Comparison of ENCODE assay signal across 8 mouse cellular contexts in genomic region chr11:97017696-97018582, GRCm38 (mm10). TPM values are rescaled to one million over a fixed set of nuclear protein-coding genes. Genes with fewer than 3 reads are reported as not detected.
DNase-seq lines count a peak whose midpoint lies in the region; ATAC-seq and TF ChIP-seq lines count a peak whose summit lies in the region.

No protein-coding gene starts in this region.

- H3K4me1 ChIP-seq in kidney, embryonic 16.5 days (ENCODE audit: insufficient read depth, low read length) = peaks cover 41% of the 10 kb centered on the region
- no peaks in the 10 kb centered on the region for H3K4me1 ChIP-seq in hindbrain, postnatal 0 days (ENCODE audit: insufficient read depth, low read length)
- peaks cover 6% of the 10 kb centered on the region; the same call in 1 of the 2 replicates for H3K4me1 ChIP-seq in midbrain, postnatal 0 days (ENCODE audit: insufficient read depth, low read length)

- DNase-seq in kidney, adult 8-10 months = no peak
- DNase-seq in embryo, embryonic 10.5 days (ENCODE audit: low spot score) = peak; percentile 48
- no peak for DNase-seq in hindbrain, postnatal 0 days (ENCODE audit: low spot score)
- DNase-seq in midbrain, postnatal 0 days (ENCODE audit: low spot score) = no peak
- DNase-seq in right cerebral cortex, adult 2 months (ENCODE audit: low spot score in 2 of 2) = no peak
- DNase-seq in adipocyte (ENCODE audit: low spot score) = no peak

- no peak for TF ChIP-seq CTCF in hindbrain, postnatal 0 days (IDR thresholded peaks at IDR 0.05; ENCODE audit: low read depth)
- no peak for TF ChIP-seq CTCF in midbrain, postnatal 0 days (IDR thresholded peaks at IDR 0.05)

- H3K27ac ChIP-seq in kidney, embryonic 16.5 days (ENCODE audit: low read length) = no peak overlapping the region
- H3K27ac ChIP-seq in hindbrain, postnatal 0 days = no peak overlapping the region
- no peak overlapping the region for H3K27ac ChIP-seq in midbrain, postnatal 0 days (ENCODE audit: low read depth, low read length)

- H3K4me2 ChIP-seq in kidney, embryonic 16.5 days (replicated peaks; ENCODE audit: low read depth, low read length) = peak overlapping the region; percentile 61
- H3K4me2 ChIP-seq in hindbrain, postnatal 0 days (ENCODE audit: low read depth, low read length) = peak overlapping the region; percentile 43
- peak overlapping the region; percentile 44 for H3K4me2 ChIP-seq in midbrain, postnatal 0 days (ENCODE audit: low read depth, low read length, poor library complexity, severe bottlenecking)

- peaks cover 88% of the 10 kb centered on the region for H3K27me3 ChIP-seq in kidney, embryonic 16.5 days (ENCODE audit: insufficient read depth, low read length)
- H3K27me3 ChIP-seq in hindbrain, postnatal 0 days (ENCODE audit: insufficient read depth, low read length) = peaks cover 64% of the 10 kb centered on the region
- H3K27me3 ChIP-seq in midbrain, postnatal 0 days (ENCODE audit: insufficient read depth, low read length) = peaks cover 73% of the 10 kb centered on the region

- peak overlapping the region; percentile 53; the same call in 1 of the 2 replicates for H3K9ac ChIP-seq in kidney, embryonic 16.5 days (replicated peaks; ENCODE audit: low read length)
- no peak overlapping the region for H3K9ac ChIP-seq in hindbrain, postnatal 0 days (replicated peaks; ENCODE audit: low read length)
- H3K9ac ChIP-seq in midbrain, postnatal 0 days (replicated peaks; ENCODE audit: low read length, poor library complexity, severe bottlenecking) = no peak overlapping the region

- no peaks in the 10 kb centered on the region for H3K9me3 ChIP-seq in kidney, embryonic 16.5 days (ENCODE audit: low read length)
- H3K9me3 ChIP-seq in hindbrain, postnatal 0 days (ENCODE audit: low read length) = no peaks in the 10 kb centered on the region
- H3K9me3 ChIP-seq in midbrain, postnatal 0 days (ENCODE audit: low read length) = no peaks in the 10 kb centered on the region

- no peak for ATAC-seq in kidney, embryonic 16.5 days (ENCODE audit: low FRiP score, low TSS enrichment)
- ATAC-seq in hindbrain, postnatal 0 days = no peak
- ATAC-seq in midbrain, postnatal 0 days (ENCODE audit: low FRiP score) = no peak
- ATAC-seq in inflammation-experienced regulatory T-cells, adult 6 months = no peak

- WGBS in kidney, embryonic 16.5 days = 1% methylated on average over 36 of the region's 36 CpGs
- 2% methylated on average over 36 of the region's 36 CpGs for WGBS in hindbrain, postnatal 0 days
- WGBS in midbrain, postnatal 0 days = under 1% methylated on average over 36 of the region's 36 CpGs

- no peaks in the 10 kb centered on the region for H3K36me3 ChIP-seq in kidney, embryonic 16.5 days (ENCODE audit: insufficient read depth, low read length)
- no peaks in the 10 kb centered on the region for H3K36me3 ChIP-seq in hindbrain, postnatal 0 days (ENCODE audit: insufficient read depth, low read length)
- H3K36me3 ChIP-seq in midbrain, postnatal 0 days (ENCODE audit: insufficient read depth, low read length) = no peaks in the 10 kb centered on the region

- peak overlapping the region; percentile 43 for H3K4me3 ChIP-seq in kidney, embryonic 16.5 days (ENCODE audit: low read length)
- peak overlapping the region; percentile 22 for H3K4me3 ChIP-seq in hindbrain, postnatal 0 days (ENCODE audit: low read length)
- H3K4me3 ChIP-seq in midbrain, postnatal 0 days (ENCODE audit: low read depth, low read length) = peak overlapping the region; percentile 32; the same call in 1 of the 2 replicates

RNA-seq across cellular contexts. Expression of gene Sp6, which starts 4.7 kb away (rescaled TPM):
- polyA plus RNA-seq in kidney, embryonic 16.5 days (2015; fragmentation: Nextera tagmentation; extraction: Ambion mirVana) = 1.6 and 2.0 TPM in 2 replicates
- total RNA-seq in hindbrain, postnatal 0 days (2014; rRNA removed) = 0.18 and 0.99 TPM in 2 replicates
- 0.38 and 0.54 TPM in 2 replicates for polyA plus RNA-seq in hindbrain, postnatal 0 days (2015; fragmentation: Nextera tagmentation; extraction: Ambion mirVana)
- total RNA-seq in midbrain, postnatal 0 days (2014; rRNA removed) = 0.33 and 1.1 TPM in 2 replicates
- polyA plus RNA-seq in midbrain, postnatal 0 days (2015; fragmentation: Nextera tagmentation; extraction: Ambion mirVana) = 0.43 and 0.51 TPM in 2 replicates
- 1 to 10 TPM in 1 of 3 experiments, under 1 TPM in 1, not detected in 1; 0.19 to 2.7 TPM for polyA plus RNA-seq in inflammation-experienced regulatory T-cells, adult 6 months (2017; shearing (Covaris generic))

RNA-seq across cellular contexts. Expression of gene Scrn2, which starts 11.8 kb away (rescaled TPM):
- polyA plus RNA-seq in kidney, embryonic 16.5 days (2015; fragmentation: Nextera tagmentation; extraction: Ambion mirVana) = 45.7 and 50.9 TPM in 2 replicates
- total RNA-seq in hindbrain, postnatal 0 days (2014; rRNA removed) = 10.5 and 24.0 TPM in 2 replicates
- polyA plus RNA-seq in hindbrain, postnatal 0 days (2015; fragmentation: Nextera tagmentation; extraction: Ambion mirVana) = 12.4 and 13.8 TPM in 2 replicates
- total RNA-seq in midbrain, postnatal 0 days (2014; rRNA removed) = 19.6 and 22.3 TPM in 2 replicates
- polyA plus RNA-seq in midbrain, postnatal 0 days (2015; fragmentation: Nextera tagmentation; extraction: Ambion mirVana) = 11.1 and 11.9 TPM in 2 replicates
- 1 to 10 TPM; 6.2 to 8.8 (median 6.5) TPM for polyA plus RNA-seq in inflammation-experienced regulatory T-cells, adult 6 months (2017; shearing (Covaris generic))

RNA-seq across cellular contexts. Expression of gene Lrrc46, which starts 23.3 kb away (rescaled TPM):
- 1.3 and 1.5 TPM in 2 replicates for polyA plus RNA-seq in kidney, embryonic 16.5 days (2015; fragmentation: Nextera tagmentation; extraction: Ambion mirVana)
- total RNA-seq in hindbrain, postnatal 0 days (2014; rRNA removed) = 0.36 and 3.5 TPM in 2 replicates
- polyA plus RNA-seq in hindbrain, postnatal 0 days (2015; fragmentation: Nextera tagmentation; extraction: Ambion mirVana) = 3.5 and 4.1 TPM in 2 replicates
- 1.4 and 2.7 TPM in 2 replicates for total RNA-seq in midbrain, postnatal 0 days (2014; rRNA removed)
- polyA plus RNA-seq in midbrain, postnatal 0 days (2015; fragmentation: Nextera tagmentation; extraction: Ambion mirVana) = 2.4 and 3.3 TPM in 2 replicates
- not detected for polyA plus RNA-seq in inflammation-experienced regulatory T-cells, adult 6 months (2017; shearing (Covaris generic))

RNA-seq across cellular contexts. Expression of gene Mrpl10, which starts 23.4 kb away (rescaled TPM):
- polyA plus RNA-seq in kidney, embryonic 16.5 days (2015; fragmentation: Nextera tagmentation; extraction: Ambion mirVana) = 92.9 and 98.8 TPM in 2 replicates
- total RNA-seq in hindbrain, postnatal 0 days (2014; rRNA removed) = 64.6 and 69.3 TPM in 2 replicates
- polyA plus RNA-seq in hindbrain, postnatal 0 days (2015; fragmentation: Nextera tagmentation; extraction: Ambion mirVana) = 64.9 and 66.6 TPM in 2 replicates
- 42.1 and 67.7 TPM in 2 replicates for total RNA-seq in midbrain, postnatal 0 days (2014; rRNA removed)
- 56.6 and 63.7 TPM in 2 replicates for polyA plus RNA-seq in midbrain, postnatal 0 days (2015; fragmentation: Nextera tagmentation; extraction: Ambion mirVana)
- 10 to 100 TPM; 61.1 to 66.7 (median 63.2) TPM for polyA plus RNA-seq in inflammation-experienced regulatory T-cells, adult 6 months (2017; shearing (Covaris generic))

RNA-seq across cellular contexts. Expression of gene Osbpl7, which starts 32.5 kb away (rescaled TPM):
- polyA plus RNA-seq in kidney, embryonic 16.5 days (2015; fragmentation: Nextera tagmentation; extraction: Ambion mirVana) = 10.2 and 10.4 TPM in 2 replicates
- total RNA-seq in hindbrain, postnatal 0 days (2014; rRNA removed) = 11.5 and 14.6 TPM in 2 replicates
- 12.5 and 13.2 TPM in 2 replicates for polyA plus RNA-seq in hindbrain, postnatal 0 days (2015; fragmentation: Nextera tagmentation; extraction: Ambion mirVana)
- 12.6 and 14.6 TPM in 2 replicates for total RNA-seq in midbrain, postnatal 0 days (2014; rRNA removed)
- polyA plus RNA-seq in midbrain, postnatal 0 days (2015; fragmentation: Nextera tagmentation; extraction: Ambion mirVana) = 10.7 and 13.9 TPM in 2 replicates
- polyA plus RNA-seq in inflammation-experienced regulatory T-cells, adult 6 months (2017; shearing (Covaris generic)) = 10 to 100 TPM; 22.8 to 30.5 (median 25.3) TPM
